Mouse (Mus musculus): Measurements from ENCODE around the gene Slc12a3. TPM values are rescaled to one million over a fixed set of nuclear protein-coding genes. Genes with fewer than 3 reads are reported as not detected.

The Slc12a3 gene
- polyA plus RNA-seq, 1 experiment from 2014 or later, result 0.46 TPM

- 83% methylated on average over 10 of the region's 10 CpGs for WGBS (ENCODE audit: insufficient replicate concordance)
- Histone ChIP-seq H3K27ac (ENCODE audit: low read length) (no peak overlapping the region), H3K9me3 (replicated peaks; ENCODE audit: control insufficient read depth, low read length) (no peaks in the 10 kb centered on the region), H3K4me2 (ENCODE audit: low read depth, low read length) (no peak overlapping the region), H3K36me3 (ENCODE audit: control insufficient read depth, insufficient read depth) (no peaks in the 10 kb centered on the region), H3K4me1 (ENCODE audit: control insufficient read depth, low read depth, low read length) (no peaks in the 10 kb centered on the region; the same call in 1 of the 2 replicates), H3K4me3 (ENCODE audit: low read depth, low read length) (no peak overlapping the region), H3K9ac (ENCODE audit: low read depth, low read length) (no peak overlapping the region), H3K27me3 (ENCODE audit: control insufficient read depth, insufficient read depth, low read depth, low read length) (no peaks in the 10 kb centered on the region)
- no peak for ATAC-seq (ENCODE audit: low read depth)
Measured at GRCm38 (mm10) chr8:94342691-94343090, 13.7 kb downstream of the Slc12a3 start.

GRCm38 (mm10) chr8:94343290-94343689 lies 14.3 kb downstream of the Slc12a3 start:
- no peak overlapping the region for H3K27ac ChIP-seq (ENCODE audit: low read length)
- H3K36me3 ChIP-seq (ENCODE audit: control insufficient read depth, insufficient read depth), result no peaks in the 10 kb centered on the region
- WGBS (ENCODE audit: insufficient replicate concordance), result 4% methylated on average over 6 of the region's 6 CpGs
- no peaks in the 10 kb centered on the region; the same call in 1 of the 2 replicates for H3K4me1 ChIP-seq (ENCODE audit: control insufficient read depth, low read depth, low read length)
- ATAC-seq (ENCODE audit: low read depth), result no peak
- H3K9me3 ChIP-seq (replicated peaks; ENCODE audit: control insufficient read depth, low read length), result no peaks in the 10 kb centered on the region
- no peaks in the 10 kb centered on the region for H3K27me3 ChIP-seq (ENCODE audit: control insufficient read depth, insufficient read depth, low read depth, low read length)
- H3K9ac ChIP-seq (ENCODE audit: low read depth, low read length), result no peak overlapping the region
- H3K4me3 ChIP-seq (ENCODE audit: low read depth, low read length), result no peak overlapping the region
- H3K4me2 ChIP-seq (ENCODE audit: low read depth, low read length), result no peak overlapping the region

GRCm38 (mm10) chr8:94343778-94344320 lies 14.8 kb downstream of the Slc12a3 start:
- Histone ChIP-seq H3K9ac (ENCODE audit: low read depth, low read length) (no peak overlapping the region), H3K27me3 (ENCODE audit: control insufficient read depth, insufficient read depth, low read depth, low read length) (no peaks in the 10 kb centered on the region), H3K9me3 (replicated peaks; ENCODE audit: control insufficient read depth, low read length) (no peaks in the 10 kb centered on the region), H3K4me1 (ENCODE audit: control insufficient read depth, low read depth, low read length) (no peaks in the 10 kb centered on the region; the same call in 1 of the 2 replicates), H3K4me2 (ENCODE audit: low read depth, low read length) (no peak overlapping the region), H3K4me3 (ENCODE audit: low read depth, low read length) (no peak overlapping the region), H3K36me3 (ENCODE audit: control insufficient read depth, insufficient read depth) (no peaks in the 10 kb centered on the region), H3K27ac (ENCODE audit: low read length) (no peak overlapping the region)
- ATAC-seq (ENCODE audit: low read depth), result no peak
- 68% methylated on average over 11 of the region's 11 CpGs for WGBS (ENCODE audit: insufficient replicate concordance)

GRCm38 (mm10) chr8:94345657-94346056 lies 16.7 kb downstream of the Slc12a3 start:
- Histone ChIP-seq H3K9me3 (replicated peaks; ENCODE audit: control insufficient read depth, low read length) (no peaks in the 10 kb centered on the region), H3K9ac (ENCODE audit: low read depth, low read length) (no peak overlapping the region), H3K36me3 (ENCODE audit: control insufficient read depth, insufficient read depth) (no peaks in the 10 kb centered on the region), H3K4me1 (ENCODE audit: control insufficient read depth, low read depth, low read length) (no peaks in the 10 kb centered on the region; the same call in 1 of the 2 replicates), H3K4me3 (ENCODE audit: low read depth, low read length) (no peak overlapping the region), H3K27me3 (ENCODE audit: control insufficient read depth, insufficient read depth, low read depth, low read length) (no peaks in the 10 kb centered on the region), H3K27ac (ENCODE audit: low read length) (no peak overlapping the region), H3K4me2 (ENCODE audit: low read depth, low read length) (no peak overlapping the region)
- peak; percentile 43 for ATAC-seq (ENCODE audit: low read depth)
- WGBS (ENCODE audit: insufficient replicate concordance), result 70% methylated on average over 4 of the region's 4 CpGs

GRCm38 (mm10) chr8:94346264-94346663 lies 17.3 kb downstream of the Slc12a3 start:
- H3K9me3 ChIP-seq (replicated peaks; ENCODE audit: control insufficient read depth, low read length), result no peaks in the 10 kb centered on the region
- H3K4me2 ChIP-seq (ENCODE audit: low read depth, low read length), result no peak overlapping the region
- no peaks in the 10 kb centered on the region; the same call in 1 of the 2 replicates for H3K4me1 ChIP-seq (ENCODE audit: control insufficient read depth, low read depth, low read length)
- no peak overlapping the region for H3K27ac ChIP-seq (ENCODE audit: low read length)
- H3K9ac ChIP-seq (ENCODE audit: low read depth, low read length), result no peak overlapping the region
- H3K4me3 ChIP-seq (ENCODE audit: low read depth, low read length), result no peak overlapping the region
- no peaks in the 10 kb centered on the region for H3K27me3 ChIP-seq (ENCODE audit: control insufficient read depth, insufficient read depth, low read depth, low read length)
- no peaks in the 10 kb centered on the region for H3K36me3 ChIP-seq (ENCODE audit: control insufficient read depth, insufficient read depth)
- WGBS (ENCODE audit: insufficient replicate concordance), result 71% methylated on average over 13 of the region's 13 CpGs
- ATAC-seq (ENCODE audit: low read depth), result no peak

- Histone ChIP-seq H3K9me3 (replicated peaks; ENCODE audit: control insufficient read depth, low read length) (no peaks in the 10 kb centered on the region), H3K4me3 (ENCODE audit: low read depth, low read length) (no peak overlapping the region), H3K4me1 (ENCODE audit: control insufficient read depth, low read depth, low read length) (no peaks in the 10 kb centered on the region; the same call in 1 of the 2 replicates), H3K9ac (ENCODE audit: low read depth, low read length) (no peak overlapping the region), H3K27ac (ENCODE audit: low read length) (no peak overlapping the region), H3K36me3 (ENCODE audit: control insufficient read depth, insufficient read depth) (no peaks in the 10 kb centered on the region), H3K4me2 (ENCODE audit: low read depth, low read length) (no peak overlapping the region), H3K27me3 (ENCODE audit: control insufficient read depth, insufficient read depth, low read depth, low read length) (no peaks in the 10 kb centered on the region)
- ATAC-seq (ENCODE audit: low read depth), result no peak
- 64% methylated on average over 9 of the region's 9 CpGs for WGBS (ENCODE audit: insufficient replicate concordance)
Measured at GRCm38 (mm10) chr8:94348425-94348824, 19.4 kb downstream of the Slc12a3 start.

GRCm38 (mm10) chr8:94354069-94354531 lies 25.1 kb downstream of the Slc12a3 start:
- Histone ChIP-seq H3K4me3 (ENCODE audit: low read depth, low read length) (no peak overlapping the region), H3K4me2 (ENCODE audit: low read depth, low read length) (peak overlapping the region; percentile 31; the same call in 1 of the 2 replicates), H3K9ac (ENCODE audit: low read depth, low read length) (peak overlapping the region; percentile 28; the same call in 1 of the 2 replicates), H3K27me3 (ENCODE audit: control insufficient read depth, insufficient read depth, low read depth, low read length) (no peaks in the 10 kb centered on the region), H3K9me3 (replicated peaks; ENCODE audit: control insufficient read depth, low read length) (no peaks in the 10 kb centered on the region), H3K27ac (ENCODE audit: low read length) (peak overlapping the region; percentile 92), H3K4me1 (ENCODE audit: control insufficient read depth, low read depth, low read length) (peaks cover 9% of the 10 kb centered on the region), H3K36me3 (ENCODE audit: control insufficient read depth, insufficient read depth) (no peaks in the 10 kb centered on the region)
- ATAC-seq (ENCODE audit: low read depth), result peak; percentile 84
- WGBS (ENCODE audit: insufficient replicate concordance), result 35% methylated on average over 7 of the region's 7 CpGs

GRCm38 (mm10) chr8:94354571-94354970 lies 25.6 kb downstream of the Slc12a3 start:
- peaks cover 9% of the 10 kb centered on the region for H3K4me1 ChIP-seq (ENCODE audit: control insufficient read depth, low read depth, low read length)
- no peak overlapping the region for H3K4me3 ChIP-seq (ENCODE audit: low read depth, low read length)
- WGBS (ENCODE audit: insufficient replicate concordance), result 27% methylated on average over 4 of the region's 4 CpGs
- peak; percentile 81 for ATAC-seq (ENCODE audit: low read depth)
- no peaks in the 10 kb centered on the region for H3K9me3 ChIP-seq (replicated peaks; ENCODE audit: control insufficient read depth, low read length)
- no peaks in the 10 kb centered on the region for H3K36me3 ChIP-seq (ENCODE audit: control insufficient read depth, insufficient read depth)
- H3K9ac ChIP-seq (ENCODE audit: low read depth, low read length), result peak overlapping the region; percentile 28; the same call in 1 of the 2 replicates
- H3K4me2 ChIP-seq (ENCODE audit: low read depth, low read length), result peak overlapping the region; percentile 31; the same call in 1 of the 2 replicates
- no peaks in the 10 kb centered on the region for H3K27me3 ChIP-seq (ENCODE audit: control insufficient read depth, insufficient read depth, low read depth, low read length)
- peak overlapping the region; percentile 92 for H3K27ac ChIP-seq (ENCODE audit: low read length)

GRCm38 (mm10) chr8:94357220-94357619 lies 28.2 kb downstream of the Slc12a3 start:
- Histone ChIP-seq H3K9ac (ENCODE audit: low read depth, low read length) (no peak overlapping the region), H3K27me3 (ENCODE audit: control insufficient read depth, insufficient read depth, low read depth, low read length) (no peaks in the 10 kb centered on the region), H3K27ac (ENCODE audit: low read length) (no peak overlapping the region), H3K4me3 (ENCODE audit: low read depth, low read length) (no peak overlapping the region), H3K9me3 (replicated peaks; ENCODE audit: control insufficient read depth, low read length) (no peaks in the 10 kb centered on the region), H3K4me1 (ENCODE audit: control insufficient read depth, low read depth, low read length) (peaks cover 9% of the 10 kb centered on the region), H3K36me3 (ENCODE audit: control insufficient read depth, insufficient read depth) (no peaks in the 10 kb centered on the region), H3K4me2 (ENCODE audit: low read depth, low read length) (no peak overlapping the region)
- ATAC-seq (ENCODE audit: low read depth), result no peak
- WGBS (ENCODE audit: insufficient replicate concordance), result 51% methylated on average over 6 of the region's 6 CpGs
